Mouse (Mus musculus) right cerebral cortex, postnatal 4 days (tissue): ENCODE data around the gene Grin2a.

Experiments
- DNase-seq: peaks from one replicate; pipeline ENCODE4 v3.0.0-alpha.2; 2022

Grin2a gene

GRCm38 (mm10) chr16:9857758-9858157, 137.6 kb downstream of the Grin2a start:
- no peak for DNase-seq

- no peak for DNase-seq
Measured at GRCm38 (mm10) chr16:9851265-9851988, 143.9 kb downstream of the Grin2a start.

- no peak for DNase-seq
Measured at GRCm38 (mm10) chr16:9841496-9841895, 153.9 kb downstream of the Grin2a start.

- DNase-seq: no peak
Measured at GRCm38 (mm10) chr16:9836542-9836941, 158.8 kb downstream of the Grin2a start.

- no peak for DNase-seq
Measured at GRCm38 (mm10) chr16:9834236-9834635, 161.1 kb downstream of the Grin2a start.

GRCm38 (mm10) chr16:9825110-9825483, 170.3 kb downstream of the Grin2a start:
- DNase-seq: no peak

- DNase-seq: no peak
Measured at GRCm38 (mm10) chr16:9824436-9825109, 170.8 kb downstream of the Grin2a start.

GRCm38 (mm10) chr16:9823686-9824085, 171.7 kb downstream of the Grin2a start:
- DNase-seq: no peak

- no peak for DNase-seq
Measured at GRCm38 (mm10) chr16:9819508-9819907, 175.9 kb downstream of the Grin2a start.

- DNase-seq: no peak
Measured at GRCm38 (mm10) chr16:9801338-9801737, 194.0 kb downstream of the Grin2a start.

- no peak for DNase-seq
Measured at GRCm38 (mm10) chr16:9800221-9800620, 195.1 kb downstream of the Grin2a start.

- DNase-seq: no peak
Measured at GRCm38 (mm10) chr16:9792976-9793375, 202.4 kb downstream of the Grin2a start.

- DNase-seq: no peak
Measured at GRCm38 (mm10) chr16:9786261-9786660, 209.1 kb downstream of the Grin2a start.

- no peak for DNase-seq
Measured at GRCm38 (mm10) chr16:9785821-9786220, 209.5 kb downstream of the Grin2a start.

- no peak for DNase-seq
Measured at GRCm38 (mm10) chr16:9768981-9769380, 226.4 kb downstream of the Grin2a start.

GRCm38 (mm10) chr16:9768356-9768755, 227.0 kb downstream of the Grin2a start:
- DNase-seq: peak; percentile 75

GRCm38 (mm10) chr16:9767946-9768345, 227.4 kb downstream of the Grin2a start:
- no peak for DNase-seq

- no peak for DNase-seq
Measured at GRCm38 (mm10) chr16:9764086-9764485, 231.3 kb downstream of the Grin2a start.

GRCm38 (mm10) chr16:9760347-9760746, 235.0 kb downstream of the Grin2a start:
- DNase-seq: no peak

- no peak for DNase-seq
Measured at GRCm38 (mm10) chr16:9756849-9757248, 238.5 kb downstream of the Grin2a start.

GRCm38 (mm10) chr16:9754061-9754460, 241.3 kb downstream of the Grin2a start:
- no peak for DNase-seq

- peak; percentile 39 for DNase-seq
Measured at GRCm38 (mm10) chr16:9753045-9753444, 242.3 kb downstream of the Grin2a start.

- peak; percentile 12 for DNase-seq
Measured at GRCm38 (mm10) chr16:9752600-9752999, 242.8 kb downstream of the Grin2a start.

- no peak for DNase-seq
Measured at GRCm38 (mm10) chr16:9751045-9751569, 244.3 kb downstream of the Grin2a start.
